ENCODE assay signal across 8 mouse cellular contexts in genomic region chr3:108017473-108018189, GRCm38 (mm10). TPM values are rescaled to one million over a fixed set of nuclear protein-coding genes. Genes with fewer than 3 reads are reported as not detected.
DNase-seq lines count a peak whose midpoint lies in the region; ATAC-seq and TF ChIP-seq lines count a peak whose summit lies in the region.

Gene Gstm1 (minus strand): TSS chr3:108017973.

- ATAC-seq in forebrain, postnatal 0 days: peak; percentile 93
- peak; percentile 99 for ATAC-seq in lung, embryonic 15.5 days (ENCODE audit: borderline replicate concordance, extremely low read depth, low FRiP score, low TSS enrichment)

- H3K4me1 ChIP-seq in ES-E14 (ENCODE audit: control insufficient read depth in 2 of 2, insufficient read depth in 2 of 2, low read length in 2 of 2, poor library complexity in 1 of 2): peaks cover 6 to 16% of the 10 kb centered on the region in 2 experiments; a peak in 2 of 4 replicates
- H3K4me1 ChIP-seq in cerebellum, adult 2 months (ENCODE audit: control insufficient read depth, insufficient read depth, low read length): no peaks in the 10 kb centered on the region
- H3K4me1 ChIP-seq in forebrain, postnatal 0 days (ENCODE audit: insufficient read depth): no peaks in the 10 kb centered on the region
- H3K4me1 ChIP-seq in lung, embryonic 15.5 days: peaks cover 9% of the 10 kb centered on the region; the same call in 1 of the 2 replicates

- H3K4me2 ChIP-seq in forebrain, postnatal 0 days (ENCODE audit: low read depth): peak within 1 kb of the TSS; percentile 70
- H3K4me2 ChIP-seq in lung, embryonic 15.5 days: peak within 1 kb of the TSS; percentile 77

- H3K27me3 ChIP-seq in cerebellum, adult 2 months (ENCODE audit: control insufficient read depth, insufficient read depth, low read length): no peaks in the 10 kb centered on the region
- H3K27me3 ChIP-seq in forebrain, postnatal 0 days (ENCODE audit: insufficient read depth, low read length): no peaks in the 10 kb centered on the region
- no peaks in the 10 kb centered on the region for H3K27me3 ChIP-seq in lung, embryonic 15.5 days

- peak within 1 kb of the TSS; percentile 72 for H3K9ac ChIP-seq in ES-E14 (ENCODE audit: insufficient read depth, low read depth, low read length, poor library complexity, severe bottlenecking)
- peak within 1 kb of the TSS; percentile 62 for H3K9ac ChIP-seq in forebrain, postnatal 0 days
- H3K9ac ChIP-seq in lung, embryonic 15.5 days: peak within 1 kb of the TSS; percentile 36

- no peaks in the 10 kb centered on the region for H3K9me3 ChIP-seq in ES-E14 (ENCODE audit: control insufficient read depth, insufficient read depth, low read depth, low read length)
- H3K9me3 ChIP-seq in forebrain, postnatal 0 days (ENCODE audit: low read length): no peaks in the 10 kb centered on the region
- H3K9me3 ChIP-seq in lung, embryonic 15.5 days: no peaks in the 10 kb centered on the region

- DNase-seq in ES-E14 (ENCODE audit: low read depth, low spot score): peak; percentile 98
- peak; percentile 87 to 88 for DNase-seq in cerebellum, adult 2 months
- peak; percentile 95 for DNase-seq in forebrain, postnatal 0 days
- peak; percentile 97 for DNase-seq in heart, postnatal 4 days
- peak; percentile 91 to 94 for DNase-seq in layer of hippocampus, adult 8-10 months (ENCODE audit: low spot score in 2 of 2)
- DNase-seq in ovary, adult 18-20 months (ENCODE audit: low spot score): peak; percentile 99
- DNase-seq in thymus, postnatal 0 days (ENCODE audit: low spot score): peak; percentile 84

- under 1% methylated on average over 31 of the region's 31 CpGs for WGBS in cerebellum, adult 2 months
- under 1% methylated on average over 31 of the region's 31 CpGs for WGBS in forebrain, postnatal 0 days
- WGBS in lung, embryonic 15.5 days: under 1% methylated on average over 31 of the region's 31 CpGs

- peak; percentile 77 for TF ChIP-seq CTCF in cerebellum, adult 2 months (IDR thresholded peaks at IDR 0.05; ENCODE audit: borderline replicate concordance, insufficient read depth, low read depth, low read length)
- TF ChIP-seq CTCF in forebrain, postnatal 0 days (IDR thresholded peaks at IDR 0.05; ENCODE audit: low read depth): peak; percentile 94

- no peak for TF ChIP-seq POLR2A in cerebellum, adult 2 months (IDR thresholded peaks at IDR 0.05; ENCODE audit: borderline replicate concordance, insufficient read depth, low read length)

- in situ Hi-C loops in ES-E14 (cut with MboI; ENCODE audit: low sequenced_read_pairs in 2 of 2, unreplicated experiment in 2 of 2): no loop called here

- H3K27ac ChIP-seq in ES-E14 (ENCODE audit: insufficient read depth, low read depth, low read length, poor library complexity, severe bottlenecking): peak within 1 kb of the TSS; percentile 54; the same call in 1 of the 2 replicates
- H3K27ac ChIP-seq in cerebellum, adult 2 months (ENCODE audit: insufficient read depth, low read length): peak within 1 kb of the TSS; percentile 2; the same call in 1 of the 2 replicates
- peak within 1 kb of the TSS; percentile 83 for H3K27ac ChIP-seq in forebrain, postnatal 0 days (ENCODE audit: low read depth, low read length)
- peak within 1 kb of the TSS; percentile 92 for H3K27ac ChIP-seq in lung, embryonic 15.5 days

- peak within 1 kb of the TSS; percentile 64 to 85 for H3K4me3 ChIP-seq in ES-E14 (ENCODE audit: insufficient read depth in 1 of 2, low read depth in 1 of 2, low read length in 2 of 2, poor library complexity in 1 of 2, severe bottlenecking in 1 of 2)
- peak within 1 kb of the TSS; percentile 71 for H3K4me3 ChIP-seq in cerebellum, adult 2 months (replicated peaks; ENCODE audit: insufficient read depth, low read depth, low read length)
- peak within 1 kb of the TSS; percentile 39 for H3K4me3 ChIP-seq in forebrain, postnatal 0 days (ENCODE audit: low read depth, low read length)
- peak within 1 kb of the TSS; percentile 42 for H3K4me3 ChIP-seq in lung, embryonic 15.5 days

- no peaks in the 10 kb centered on the region; the same call in 1 of the 2 replicates for H3K36me3 ChIP-seq in ES-E14 (ENCODE audit: control insufficient read depth, insufficient read depth, low read length, poor library complexity, severe bottlenecking)
- no peaks in the 10 kb centered on the region for H3K36me3 ChIP-seq in forebrain, postnatal 0 days (ENCODE audit: insufficient read depth)
- no peaks in the 10 kb centered on the region for H3K36me3 ChIP-seq in lung, embryonic 15.5 days

TF ChIP-seq in ES-E14, 5 proteins besides CTCF, POLR2A, EP300 and RAD21:
- TF ChIP-seq MAFK (IDR thresholded peaks at IDR 0.05; ENCODE audit: insufficient read depth, low read depth, low read length): no peak
- TF ChIP-seq ZC3H11A (IDR thresholded peaks at IDR 0.05; ENCODE audit: borderline replicate concordance, low read depth, low read length): no peak
- TF ChIP-seq HCFC1 (IDR thresholded peaks at IDR 0.05; ENCODE audit: borderline replicate concordance, insufficient read depth, low read length): no peak

RNA-seq across cellular contexts. Expression of gene Gstm1, which starts in this region (rescaled TPM):
- 7.1 and 7.9 TPM in 2 replicates for total RNA-seq in ES-E14 (2012; rRNA removed)
- polyA plus RNA-seq in cerebellum, adult 2 months (2012; rRNA removed): 323 and 346 TPM in 2 replicates
- 57.9 and 58.1 TPM in 2 replicates for total RNA-seq in forebrain, postnatal 0 days (2014; rRNA removed)
- polyA plus RNA-seq in forebrain, postnatal 0 days (2015; fragmentation: Nextera tagmentation; extraction: Ambion mirVana): 190 and 241 TPM in 2 replicates
- 10 to 100 TPM; 46.2 to 48.4 TPM for total RNA-seq in heart, postnatal 4 days (2021)
- total RNA-seq in layer of hippocampus, adult 8-10 months (2022): 100 to 1,000 TPM; 329 to 421 (median 351) TPM
- polyA plus RNA-seq in lung, embryonic 15.5 days (2015; fragmentation: Nextera tagmentation; extraction: Ambion mirVana): 62.7 and 66.4 TPM in 2 replicates
- 31.5 and 32.9 TPM in 2 replicates for polyA plus RNA-seq in thymus, postnatal 0 days (2015; fragmentation: Nextera tagmentation; extraction: Ambion mirVana)

Comparison
In these comparisons a context has a peak if more than half of its experiments do, and no peak if none do; other contexts are left out.
1. Peak in every context shown above with its lines: DNase-seq, ATAC-seq, H3K4me3 ChIP-seq and H3K27ac ChIP-seq.
2. H3K27ac ChIP-seq: peak in every context shown above with its lines; median percentile 92 in lung, embryonic 15.5 days; 83 in forebrain, postnatal 0 days; 54 in ES-E14; 2 in cerebellum, adult 2 months.